Mouse (Mus musculus) MEL (cell line): ENCODE results near the gene 1110008L16Rik. TPM values are rescaled to one million over a fixed set of nuclear protein-coding genes. Genes with fewer than 3 reads are reported as not detected.

ENCODE experiments used
- DNase-seq: peaks from one replicate; pipeline ENCODE4 v3.0.0; 2011; ENCODE audit warnings: low read depth, low spot score
- H3K27ac ChIP-seq: 2 replicates; pipeline ENCODE4 v1.5.1; 2012; ENCODE audit warnings: low read depth, mild to moderate bottlenecking, control low read depth, low read length, moderate library complexity; ENCODE audit not compliant: control insufficient read depth
- H3K27me3 ChIP-seq, 2 experiments: fragments of 150-350 bp in 1 of 2; sonication (generic) in 1 of 2; 2 replicates each; pipeline ENCODE4 v1.6.1; 2012; ENCODE audit warnings: low read length in 2 of 2, mild to moderate bottlenecking in 2 of 2, improper control_type of control experiment in 1 of 2, moderate library complexity in 1 of 2; ENCODE audit not compliant: insufficient read depth in 2 of 2, control insufficient read depth in 1 of 2
- H3K36me3 ChIP-seq, 2 experiments: 2 replicates each; pipeline ENCODE4 v1.6.1; 2012 to 2014; ENCODE audit warnings: low read length in 2 of 2, improper control_type of control experiment in 1 of 2, inconsistent platforms in 1 of 2, mild to moderate bottlenecking in 1 of 2; ENCODE audit not compliant: insufficient read depth in 2 of 2, control insufficient read depth in 1 of 2
- H3K4me1 ChIP-seq, 2 experiments: fragments of 150-350 bp in 1 of 2; sonication (generic) in 1 of 2; 2 replicates each; pipeline ENCODE4 v1.6.1; 2012; ENCODE audit warnings: low read length in 2 of 2, improper control_type of control experiment in 1 of 2, mild to moderate bottlenecking in 1 of 2; ENCODE audit not compliant: insufficient read depth in 2 of 2, control insufficient read depth in 1 of 2
- H3K4me3 ChIP-seq, 2 experiments: fragments of 150-350 bp in 1 of 2; sonication (generic) in 1 of 2; 2 replicates each; pipeline ENCODE4 v1.5.1; 2012; ENCODE audit warnings: low read depth in 2 of 2, low read length in 2 of 2, mild to moderate bottlenecking in 2 of 2, moderate library complexity in 2 of 2, control low read depth in 1 of 2, improper control_type of control experiment in 1 of 2; ENCODE audit not compliant: control insufficient read depth in 1 of 2, insufficient read depth in 1 of 2
- H3K79me2 ChIP-seq: 2 replicates; pipeline ENCODE4 v1.6.1; 2012; ENCODE audit warnings: mild to moderate bottlenecking, low read length, moderate library complexity; ENCODE audit not compliant: control insufficient read depth, poor library complexity, insufficient read depth
- H3K9ac ChIP-seq: 2 replicates; pipeline ENCODE4 v1.6.1; 2012; ENCODE audit warnings: low read depth, mild to moderate bottlenecking, control low read depth, low read length, moderate library complexity; ENCODE audit not compliant: control insufficient read depth, poor library complexity, severe bottlenecking
- H3K9me3 ChIP-seq: fragments of 150-350 bp; sonication (generic); replicated peaks from 2 replicates; pipeline ENCODE4 v1.6.1; 2012; ENCODE audit warnings: mild to moderate bottlenecking, low read length, improper control_type of control experiment, moderate library complexity; ENCODE audit not compliant: insufficient read depth
- BHLHE40 ChIP-seq: IDR thresholded peaks from 2 replicates; pipeline ENCODE4 v1.6.1; 2012; ENCODE audit warnings: low read depth, mild to moderate bottlenecking, inconsistent platforms, low read length, improper control_type of control experiment, borderline replicate concordance
- CHD1 ChIP-seq: IDR thresholded peaks from 2 replicates; pipeline ENCODE4 v1.6.1; 2012; ENCODE audit warnings: low read depth, mild to moderate bottlenecking, inconsistent platforms, low read length, improper control_type of control experiment
- CHD2 ChIP-seq: IDR thresholded peaks from 2 replicates; pipeline ENCODE4 v1.6.1; 2011; ENCODE audit warnings: low read length, improper control_type of control experiment
- CTCF ChIP-seq, 3 experiments: IDR thresholded peaks in 2 of 3; conservative IDR thresholded peaks in 1 of 3; 2 replicates each; pipeline ENCODE4 v1.5.1; 2011 to 2012; ENCODE audit warnings: low read length in 3 of 3, low read depth in 2 of 3, mild to moderate bottlenecking in 2 of 3, improper control_type of control experiment in 1 of 3, inconsistent platforms in 1 of 3, mixed read lengths in 1 of 3, moderate library complexity in 1 of 3; ENCODE audit not compliant: control insufficient read depth in 1 of 3, insufficient read depth in 1 of 3, poor library complexity in 1 of 3, severe bottlenecking in 1 of 3
- E2F4 ChIP-seq: IDR thresholded peaks from 2 replicates; pipeline ENCODE4 v1.6.1; 2011; ENCODE audit warnings: low read depth, low read length, improper control_type of control experiment, borderline replicate concordance
- ELF1 ChIP-seq: IDR thresholded peaks from 2 replicates; pipeline ENCODE4 v1.6.1; 2014; ENCODE audit warnings: low read depth, mild to moderate bottlenecking, inconsistent platforms, low read length, improper control_type of control experiment, moderate library complexity
- ETS1 ChIP-seq: IDR thresholded peaks from 2 replicates; pipeline ENCODE4 v1.6.1; 2012; ENCODE audit warnings: low read depth, mild to moderate bottlenecking, inconsistent platforms, low read length, improper control_type of control experiment, moderate library complexity
- GATA1 ChIP-seq: IDR thresholded peaks from 2 replicates; pipeline ENCODE4 v1.6.1; 2011; ENCODE audit warnings: low read depth, low read length, improper control_type of control experiment
- HCFC1 ChIP-seq: IDR thresholded peaks from 2 replicates; pipeline ENCODE4 v1.6.1; 2012; ENCODE audit warnings: low read depth, mild to moderate bottlenecking, inconsistent platforms, low read length, improper control_type of control experiment, moderate library complexity
- JUND ChIP-seq: IDR thresholded peaks from 2 replicates; pipeline ENCODE4 v1.6.1; 2011; ENCODE audit warnings: low read depth, mild to moderate bottlenecking, improper control_type of control experiment, low read length
- KAT2A ChIP-seq: conservative IDR thresholded peaks from 2 replicates; pipeline ENCODE4 v1.6.1; 2012; ENCODE audit warnings: low read depth, low read length, improper control_type of control experiment, inconsistent platforms
- MAFK ChIP-seq: IDR thresholded peaks from 2 replicates; pipeline ENCODE4 v1.6.1; 2011; ENCODE audit warnings: low read depth, mild to moderate bottlenecking, low read length, improper control_type of control experiment, borderline replicate concordance
- MAX ChIP-seq: IDR thresholded peaks from 2 replicates; pipeline ENCODE4 v1.6.1; 2011; ENCODE audit warnings: low read length, improper control_type of control experiment
- MAZ ChIP-seq: IDR thresholded peaks from 2 replicates; pipeline ENCODE4 v1.6.1; 2012; ENCODE audit warnings: low read depth, mild to moderate bottlenecking, inconsistent platforms, low read length, improper control_type of control experiment
- MEF2A ChIP-seq: IDR thresholded peaks from 2 replicates; pipeline ENCODE4 v1.6.1; 2014; ENCODE audit warnings: low read depth, mild to moderate bottlenecking, inconsistent platforms, low read length, improper control_type of control experiment; ENCODE audit not compliant: poor library complexity, insufficient replicate concordance, severe bottlenecking; ENCODE audit errors: extremely low read depth
- MYB ChIP-seq: IDR thresholded peaks from 2 replicates; pipeline ENCODE4 v1.6.1; 2011; ENCODE audit warnings: mild to moderate bottlenecking, low read depth, low read length, improper control_type of control experiment
- POLR2A ChIP-seq, 2 experiments: IDR thresholded peaks; 2 replicates each; pipeline ENCODE4 v1.6.1; 2011 to 2012; ENCODE audit warnings: low read length in 2 of 2, mild to moderate bottlenecking in 2 of 2, control low read depth in 1 of 2, improper control_type of control experiment in 1 of 2, low read depth in 1 of 2, moderate library complexity in 1 of 2; ENCODE audit not compliant: control insufficient read depth in 1 of 2, insufficient read depth in 1 of 2, poor library complexity in 1 of 2
- POLR2AphosphoS2 ChIP-seq: IDR thresholded peaks from 2 replicates; pipeline ENCODE4 v1.6.1; 2011; ENCODE audit warnings: low read length, improper control_type of control experiment
- RCOR1 ChIP-seq: IDR thresholded peaks from 2 replicates; pipeline ENCODE4 v1.6.1; 2012; ENCODE audit warnings: low read depth, mild to moderate bottlenecking, inconsistent platforms, low read length, improper control_type of control experiment
- SIN3A ChIP-seq: IDR thresholded peaks from 2 replicates; pipeline ENCODE4 v1.6.1; 2012; ENCODE audit warnings: low read length, improper control_type of control experiment, inconsistent platforms
- TCF12 ChIP-seq: IDR thresholded peaks from 2 replicates; pipeline ENCODE4 v1.6.1; 2014; ENCODE audit warnings: low read depth, mild to moderate bottlenecking, inconsistent platforms, low read length, improper control_type of control experiment, moderate library complexity
- USF1 ChIP-seq: IDR thresholded peaks from 2 replicates; pipeline ENCODE4 v1.6.1; 2014; ENCODE audit warnings: low read depth, mild to moderate bottlenecking, inconsistent platforms, low read length, improper control_type of control experiment, moderate library complexity
- USF2 ChIP-seq, 2 experiments: IDR thresholded peaks; 2 replicates each; pipeline ENCODE4 v1.6.1; 2011 to 2012; ENCODE audit warnings: improper control_type of control experiment in 2 of 2, low read length in 2 of 2, borderline replicate concordance in 1 of 2, inconsistent platforms in 1 of 2, low read depth in 1 of 2, mild to moderate bottlenecking in 1 of 2; ENCODE audit not compliant: insufficient read depth in 1 of 2
- ZC3H11A ChIP-seq: IDR thresholded peaks from 2 replicates; pipeline ENCODE4 v1.6.1; 2012; ENCODE audit warnings: low read depth, mild to moderate bottlenecking, inconsistent platforms, low read length, improper control_type of control experiment
- ZMIZ1 ChIP-seq: IDR thresholded peaks from 2 replicates; pipeline ENCODE4 v1.6.1; 2012; ENCODE audit warnings: low read depth, mild to moderate bottlenecking, inconsistent platforms, low read length, improper control_type of control experiment, moderate library complexity
- ZNF384 ChIP-seq: IDR thresholded peaks from 2 replicates; pipeline ENCODE4 v1.6.1; 2012; ENCODE audit warnings: low read depth, mild to moderate bottlenecking, inconsistent platforms, low read length, improper control_type of control experiment
- polyA plus RNA-seq, 2 experiments: library from polyadenylated mRNA; stranded (reverse) in 1 of 2; unstranded in 1 of 2; fragments of >175 nt in 1 of 2; fragments of >200 nt in 1 of 2; gene quantifications; 2 replicates each; pipeline versions ENCODE4 v1.2.1 to v1.2.4; 2012; ENCODE audit warnings: low replicate concordance in 2 of 2, low read depth in 1 of 2; ENCODE audit not compliant: insufficient read length in 2 of 2, insufficient read depth in 1 of 2, missing spikeins in 1 of 2
- total RNA-seq: library from RNA; depleted of rRNA; stranded (reverse); fragments of 300-350 nt; gene quantifications from 2 replicates; pipeline ENCODE4 v1.2.3, GENCODE M21; 2012

Gene 1110008L16Rik
- total and polyA plus RNA-seq, 3 experiments = 24.9 to 26.2 TPM; not detected in 1

DNA sequence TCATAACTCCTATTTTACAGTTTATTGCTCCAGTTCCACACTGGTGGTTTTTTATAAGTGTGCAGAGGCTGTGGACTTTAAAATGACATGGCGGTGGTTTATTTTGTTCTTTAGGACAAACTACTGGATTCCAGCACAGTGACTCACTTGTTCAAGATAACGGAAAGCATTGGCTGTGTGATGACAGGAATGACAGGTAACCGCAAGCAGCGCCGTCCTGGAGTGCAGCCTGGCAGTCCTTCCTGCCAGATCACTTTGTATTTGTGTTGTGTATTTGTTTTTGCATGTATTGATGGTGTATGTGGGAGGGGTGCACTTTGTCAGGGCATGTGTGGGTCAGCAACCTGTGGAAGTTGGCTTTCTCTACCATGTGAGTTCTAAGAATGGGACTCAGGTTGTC, 108.5 kb downstream of the 1110008L16Rik start:
- Histone ChIP-seq H3K79me2 (peaks cover 33% of the 10 kb centered on the region), H3K27ac (no peak overlapping the region), H3K9ac (no peak overlapping the region), H3K4me3 (no peak overlapping the region), H3K4me1 (0 out of 4 replicates have a peak, but pooled peaks cover 0 to 4% of the 10 kb centered on the region in 2 experiments), H3K36me3 (peaks cover 5 to 46% of the 10 kb centered on the region in 2 experiments), H3K9me3 (no peaks in the 10 kb centered on the region), H3K27me3 (no peaks in the 10 kb centered on the region)
- no peak for DNase-seq
- TF ChIP-seq ELF1 (no peak), MEF2A (no peak), POLR2AphosphoS2 (no peak), HCFC1 (no peak), JUND (no peak), POLR2A (IDR thresholded peaks at IDR 0.05; ENCODE audit: control insufficient read depth in 1 of 2, insufficient read depth in 1 of 2, low read depth in 1 of 2, low read length in 2 of 2, poor library complexity in 1 of 2) (no peak), USF1 (no peak), KAT2A (no peak), MAZ (no peak), ZC3H11A (no peak), GATA1 (no peak), ZMIZ1 (no peak), CHD1 (no peak), ZNF384 (no peak), RCOR1 (no peak), USF2 (IDR thresholded peaks at IDR 0.05; ENCODE audit: borderline replicate concordance in 1 of 2, insufficient read depth in 1 of 2, low read depth in 1 of 2, low read length in 2 of 2) (no peak), BHLHE40 (no peak), E2F4 (no peak), MAX (no peak)

DNA sequence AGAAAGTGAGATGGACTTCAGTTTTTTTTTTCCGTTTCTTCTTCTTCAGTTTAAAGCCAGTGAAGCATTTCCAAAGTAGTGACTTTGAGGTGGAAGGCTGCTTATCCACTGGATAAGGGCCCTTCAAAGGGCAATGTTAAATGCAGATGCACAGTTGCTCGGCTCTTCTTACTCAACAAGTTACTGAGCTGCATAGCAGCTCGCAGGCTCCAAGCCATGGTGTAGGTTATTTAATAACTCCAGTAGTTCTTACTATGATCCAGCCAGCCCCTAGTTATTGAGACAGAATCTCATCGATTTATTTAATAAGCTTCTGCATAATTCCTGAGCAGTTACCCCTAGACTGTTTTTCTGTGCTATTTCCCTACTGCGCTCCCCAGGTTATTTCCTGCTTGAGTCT, 115.9 kb downstream of the 1110008L16Rik start:
- peaks cover 0 to 51% of the 10 kb centered on the region in 2 experiments; a peak in 2 of 4 replicates for H3K36me3 ChIP-seq
- no peak for TF ChIP-seq MAZ
- TF ChIP-seq ETS1 = no peak
- no peak for TF ChIP-seq MAFK
- no peak for TF ChIP-seq KAT2A
- TF ChIP-seq POLR2AphosphoS2 = no peak
- no peak for TF ChIP-seq RCOR1
- TF ChIP-seq ELF1 = no peak
- no peak for TF ChIP-seq GATA1
- TF ChIP-seq SIN3A = no peak
- no peak for TF ChIP-seq MYB
- no peak for TF ChIP-seq CHD2
- no peak for TF ChIP-seq TCF12
- TF ChIP-seq ZC3H11A = no peak
- no peak for TF ChIP-seq HCFC1
- TF ChIP-seq CTCF (IDR thresholded peaks at IDR 0.05 in 2 of 3, conservative IDR thresholded peaks at IDR 0.05 in 1 of 3; ENCODE audit: control insufficient read depth in 1 of 3, insufficient read depth in 1 of 3, low read depth in 2 of 3, low read length in 3 of 3, poor library complexity in 1 of 3, severe bottlenecking in 1 of 3) = no peak
- H3K9ac ChIP-seq = no peak overlapping the region
- no peaks in the 10 kb centered on the region for H3K27me3 ChIP-seq
- no peaks in the 10 kb centered on the region for H3K9me3 ChIP-seq
- no peaks in the 10 kb centered on the region for H3K79me2 ChIP-seq
- H3K4me1 ChIP-seq = no peaks in the 10 kb centered on the region
- no peak overlapping the region for H3K4me3 ChIP-seq
- no peak for DNase-seq
- H3K27ac ChIP-seq = no peak overlapping the region
